Mouse (Mus musculus) E14TG2a.4 (cell line): Measurements from ENCODE around the gene Fgfrl1.

Experiments used
- CTCF ChIP-seq: conservative IDR thresholded peaks from 2 replicates; pipeline ENCODE4 v1.5.1; 2014; ENCODE audit warnings: low read length
- NANOG ChIP-seq: IDR thresholded peaks from 2 replicates; pipeline ENCODE4 v1.6.1; 2014; ENCODE audit warnings: borderline replicate concordance, low read length, mixed read lengths
- POU5F1 ChIP-seq: IDR thresholded peaks from 2 replicates; pipeline ENCODE4 v1.6.1; 2014; ENCODE audit warnings: low read length, borderline replicate concordance

DNA sequence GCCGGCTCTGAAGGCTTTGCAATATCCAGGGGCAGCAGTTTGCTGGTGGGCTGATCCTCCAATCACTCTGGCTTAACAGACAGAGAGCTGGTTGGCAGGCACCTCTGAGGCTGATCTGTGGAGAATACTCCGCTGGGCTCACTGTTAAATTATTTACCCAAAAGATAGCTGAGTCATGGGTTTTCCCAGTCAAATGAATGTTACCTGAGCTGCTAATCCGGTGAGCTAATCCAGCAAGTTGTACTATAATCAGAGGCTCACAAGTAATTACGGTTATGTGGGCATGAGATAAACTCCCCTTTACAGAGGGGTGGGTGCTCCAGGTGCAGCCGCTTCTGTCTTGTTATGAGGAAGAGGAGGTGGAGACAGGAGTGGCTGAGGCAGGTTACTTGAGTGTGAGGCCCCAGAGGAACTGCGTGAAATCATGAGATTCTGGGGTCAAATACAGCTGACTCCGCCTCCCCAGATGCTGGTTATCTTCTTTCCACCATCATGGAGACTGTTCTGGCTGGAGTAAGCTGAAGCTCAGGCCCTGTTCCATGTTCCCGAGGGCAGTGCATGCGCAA is 16.8 kb upstream of the Fgfrl1 start, which contains the start of gene Slc26a1:
- TF ChIP-seq CTCF = no peak
- TF ChIP-seq POU5F1 = no peak
- TF ChIP-seq NANOG = no peak
